12 mouse cellular contexts compared by ENCODE assay signal in the genomic region with DNA sequence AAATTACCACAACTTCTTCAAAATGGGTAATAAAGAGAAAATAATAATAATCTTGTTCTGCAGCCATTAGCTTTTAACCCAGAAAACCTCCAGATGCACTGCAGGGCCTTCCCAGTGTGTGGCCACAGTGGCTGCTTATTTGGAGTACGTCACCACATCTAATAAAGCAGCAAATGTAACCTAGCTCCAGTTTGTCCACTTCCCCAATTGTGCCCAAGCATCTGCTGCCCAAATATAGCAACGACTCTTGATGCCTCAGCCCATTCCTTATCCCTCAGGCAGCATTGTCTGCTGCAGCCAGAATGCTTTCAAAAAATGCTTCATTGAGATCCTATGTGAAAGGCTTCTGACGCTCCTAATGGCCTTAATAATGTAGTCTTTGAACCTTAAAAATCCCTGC. TPM values are rescaled to one million over a fixed set of nuclear protein-coding genes. Genes with fewer than 3 reads are reported as not detected.
DNase-seq lines count a peak whose midpoint lies in the region; ATAC-seq and TF ChIP-seq lines count a peak whose summit lies in the region.
"Had no signal": no experiment of that assay in that cellular context is flagged by ENCODE, and none has a peak within 500 bp of the region (broad histone marks: within the 10 kb centered on the region; RNA-seq: fewer than 3 reads in every experiment).

No protein-coding gene starts in this region.

- no peak for ATAC-seq in kidney, embryonic 15.5 days (replicated peaks; ENCODE audit: low FRiP score)
- ATAC-seq in forebrain, embryonic 16.5 days: no peak
- no peak for ATAC-seq in midbrain, embryonic 11.5 days (ENCODE audit: low FRiP score)

- peak overlapping the region; percentile 64; the same call in 1 of the 2 replicates for H3K27ac ChIP-seq in gastrocnemius, adult 2 months
- H3K27ac ChIP-seq in kidney, embryonic 15.5 days: peak overlapping the region; percentile 68
- H3K27ac ChIP-seq in testis, adult 2 months (ENCODE audit: control insufficient read depth, insufficient read depth, low read depth, low read length): no peak overlapping the region
- no peak overlapping the region for H3K27ac ChIP-seq in forebrain, embryonic 16.5 days (ENCODE audit: low read length)
- H3K27ac ChIP-seq in midbrain, embryonic 11.5 days (ENCODE audit: low read depth, low read length): no peak overlapping the region

- no peak for TF ChIP-seq CTCF in gastrocnemius, adult 2 months (IDR thresholded peaks at IDR 0.05)
- TF ChIP-seq CTCF in testis, adult 2 months (IDR thresholded peaks at IDR 0.05; ENCODE audit: control insufficient read depth, insufficient read depth, insufficient replicate concordance, low read depth, low read length): no peak

- no peak overlapping the region for H3K4me2 ChIP-seq in kidney, embryonic 15.5 days
- H3K4me2 ChIP-seq in forebrain, embryonic 16.5 days (ENCODE audit: low read length): no peak overlapping the region
- no peak overlapping the region for H3K4me2 ChIP-seq in midbrain, embryonic 11.5 days

- 69% methylated on average over 3 of the region's 3 CpGs for WGBS in kidney, embryonic 15.5 days
- WGBS in forebrain, embryonic 16.5 days: 49% methylated on average over 3 of the region's 3 CpGs
- WGBS in midbrain, embryonic 11.5 days: 53% methylated on average over 3 of the region's 3 CpGs

- H3K9me3 ChIP-seq in kidney, embryonic 15.5 days (replicated peaks): no peaks in the 10 kb centered on the region
- no peaks in the 10 kb centered on the region for H3K9me3 ChIP-seq in forebrain, embryonic 16.5 days (ENCODE audit: control insufficient read depth, low read length)
- no peaks in the 10 kb centered on the region for H3K9me3 ChIP-seq in midbrain, embryonic 11.5 days (ENCODE audit: control insufficient read depth, low read length)

- no peak for TF ChIP-seq POLR2A in testis, adult 2 months (IDR thresholded peaks at IDR 0.05; ENCODE audit: control insufficient read depth, low read depth, low read length)

- H3K9ac ChIP-seq in kidney, embryonic 15.5 days: no peak overlapping the region
- H3K9ac ChIP-seq in forebrain, embryonic 16.5 days (replicated peaks; ENCODE audit: low read depth, low read length): no peak overlapping the region
- no peak overlapping the region for H3K9ac ChIP-seq in midbrain, embryonic 11.5 days (ENCODE audit: low read length)

- DNase-seq in gastrocnemius, adult 2 months: no peak
- DNase-seq in gastrocnemius, postnatal 10 days: no peak
- DNase-seq in kidney, adult 9 months: no peak
- DNase-seq in testis, postnatal 14 days (ENCODE audit: low spot score): no peak
- no peak for DNase-seq in midbrain, embryonic 11.5 days (ENCODE audit: low spot score, missing footprints)
- DNase-seq: adrenal gland, adult 2 months; cerebellum, postnatal 10 days; heart, postnatal 10 days; liver had no signal

- peaks cover 21% of the 10 kb centered on the region for H3K4me1 ChIP-seq in kidney, embryonic 15.5 days
- H3K4me1 ChIP-seq in testis, adult 2 months (ENCODE audit: control insufficient read depth, insufficient read depth, low read length): no peaks in the 10 kb centered on the region
- H3K4me1 ChIP-seq in forebrain, embryonic 16.5 days (replicated peaks; ENCODE audit: control insufficient read depth, insufficient read depth, low read length): no peaks in the 10 kb centered on the region
- H3K4me1 ChIP-seq in midbrain, embryonic 11.5 days (ENCODE audit: control insufficient read depth, insufficient read depth, low read length): no peaks in the 10 kb centered on the region

- H3K36me3 ChIP-seq in kidney, embryonic 15.5 days: peaks cover 67% of the 10 kb centered on the region
- H3K36me3 ChIP-seq in testis, adult 2 months (ENCODE audit: control insufficient read depth, insufficient read depth, low read length): no peaks in the 10 kb centered on the region
- H3K36me3 ChIP-seq in forebrain, embryonic 16.5 days (ENCODE audit: control insufficient read depth, insufficient read depth): 0 out of 2 replicates have a peak, but pooled peaks cover 3% of the 10 kb centered on the region
- no peaks in the 10 kb centered on the region for H3K36me3 ChIP-seq in midbrain, embryonic 11.5 days (ENCODE audit: control insufficient read depth, insufficient read depth, low read length)

- no peak overlapping the region for H3K4me3 ChIP-seq in gastrocnemius, adult 2 months
- H3K4me3 ChIP-seq in kidney, embryonic 15.5 days (replicated peaks): no peak overlapping the region
- peak overlapping the region; percentile 31; the same call in 1 of the 2 replicates for H3K4me3 ChIP-seq in testis, adult 2 months (ENCODE audit: control insufficient read depth, low read depth, low read length)
- H3K4me3 ChIP-seq in forebrain, embryonic 16.5 days (replicated peaks; ENCODE audit: low read length): no peak overlapping the region
- no peak overlapping the region for H3K4me3 ChIP-seq in midbrain, embryonic 11.5 days (ENCODE audit: low read depth, low read length)

- intact Hi-C loops in gastrocnemius, adult 2 months (cut with DNase I): loop anchor here (2.0 kb wide), 1 partner anchor 46 kb away; no protein-coding TSS in a partner anchor

- no peaks in the 10 kb centered on the region for H3K27me3 ChIP-seq in kidney, embryonic 15.5 days
- no peaks in the 10 kb centered on the region for H3K27me3 ChIP-seq in testis, adult 2 months (ENCODE audit: control insufficient read depth, insufficient read depth, low read length)
- H3K27me3 ChIP-seq in forebrain, embryonic 16.5 days (replicated peaks; ENCODE audit: control insufficient read depth, insufficient read depth, low read length): no peaks in the 10 kb centered on the region
- no peaks in the 10 kb centered on the region for H3K27me3 ChIP-seq in midbrain, embryonic 11.5 days (ENCODE audit: control insufficient read depth, insufficient read depth, low read length)

RNA-seq across cellular contexts. Expression of gene St3gal6, which starts 49.2 kb away (rescaled TPM):
- total RNA-seq in gastrocnemius, adult 2 months (2021): 100 to 1,000 TPM; 140 to 170 TPM
- total RNA-seq in gastrocnemius, postnatal 10 days (2021): 10 to 100 TPM; 37.3 to 40.5 TPM
- 71.9 and 75.2 TPM in 2 replicates for polyA plus RNA-seq in kidney, embryonic 15.5 days (2015; fragmentation: Nextera tagmentation; extraction: Ambion mirVana)
- polyA plus RNA-seq in testis, adult 2 months (2012; rRNA removed): 24.2 and 27.0 TPM in 2 replicates
- 6.7 and 8.0 TPM in 2 replicates for polyA plus RNA-seq in forebrain, embryonic 16.5 days (2015; fragmentation: Nextera tagmentation; extraction: Ambion mirVana)
- 10.4 and 11.8 TPM in 2 replicates for polyA plus RNA-seq in midbrain, embryonic 11.5 days (2014; fragmentation: Nextera tagmentation; extraction: Ambion mirVana)

Comparison
In these comparisons a context has a peak if more than half of its experiments do, and no peak if none do; other contexts are left out.
1. H3K27ac ChIP-seq: peak in gastrocnemius, adult 2 months (single experiment) and kidney, embryonic 15.5 days (single experiment); none in testis, adult 2 months (single experiment), forebrain, embryonic 16.5 days (single experiment) and midbrain, embryonic 11.5 days (single experiment).